Mouse (Mus musculus) lung, adult 2 months (tissue): ENCODE data around the gene Orai2.

Source experiments
- CTCF ChIP-seq: fragments of 200-500 bp; IDR thresholded peaks from 2 replicates; pipeline ENCODE4 v1.5.1; 2011; ENCODE audit warnings: mild to moderate bottlenecking, low read length, control low read depth; ENCODE audit not compliant: insufficient read depth
- POLR2A ChIP-seq: fragments of 200-500 bp; IDR thresholded peaks from 2 replicates; pipeline ENCODE4 v1.6.1; 2011; ENCODE audit warnings: low read depth, mild to moderate bottlenecking, control low read depth, low read length, borderline replicate concordance; ENCODE audit errors: extremely low read depth

DNA sequence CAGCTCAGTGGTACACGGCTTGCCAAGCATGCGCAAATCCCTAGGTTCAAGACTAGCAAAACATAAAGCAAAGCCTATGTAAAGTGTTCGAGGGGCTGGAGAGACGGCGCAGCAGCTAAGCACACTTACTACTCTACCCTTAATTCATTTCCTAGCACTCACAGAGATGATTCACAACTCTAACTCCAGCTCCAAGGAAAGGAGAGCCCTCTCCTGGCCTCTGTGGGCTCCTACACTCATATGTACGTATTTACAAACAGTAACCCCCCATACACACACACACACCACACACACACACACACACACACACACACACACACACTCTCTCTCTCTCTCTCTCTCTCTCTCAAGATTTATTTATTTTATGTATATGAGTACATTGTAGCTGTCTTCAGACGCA lies 13.3 kb upstream of the Orai2 start:
- TF ChIP-seq POLR2A (no peak), CTCF (no peak)
